Mouse (Mus musculus): ENCODE measurements around the gene Sync. TPM values are rescaled to one million over a fixed set of nuclear protein-coding genes. Genes with fewer than 3 reads are reported as not detected.

Gene Sync
- polyA plus RNA-seq, 1 experiment from 2014 or later: 1.6 TPM

GRCm38 (mm10) chr4:129288067-129288466 lies 650 bp downstream of the Sync start:
- no peak overlapping the region for H3K27ac ChIP-seq (ENCODE audit: low read depth, low read length)
- ATAC-seq (ENCODE audit: insufficient read depth, low FRiP score, low TSS enrichment) (no peak), DNase-seq (ENCODE audit: low spot score) (no peak)
- H3K9ac ChIP-seq (ENCODE audit: low read length): no peak overlapping the region
- H3K4me1 ChIP-seq (ENCODE audit: control insufficient read depth, insufficient read depth, low read length): peaks cover 11% of the 10 kb centered on the region; the same call in 1 of the 2 replicates
- no peaks in the 10 kb centered on the region for H3K9me3 ChIP-seq (ENCODE audit: control insufficient read depth, low read length)
- peaks cover 12% of the 10 kb centered on the region for H3K27me3 ChIP-seq (ENCODE audit: control insufficient read depth, insufficient read depth, low read length)
- 48% methylated on average over 3 of the region's 3 CpGs for WGBS
- H3K4me3 ChIP-seq (ENCODE audit: low read depth, low read length): peak overlapping the region; percentile 45
- H3K36me3 ChIP-seq (ENCODE audit: control insufficient read depth, insufficient read depth, low read length): no peaks in the 10 kb centered on the region
- H3K4me2 ChIP-seq (ENCODE audit: low read depth): peak overlapping the region; percentile 93

GRCm38 (mm10) chr4:129289671-129290070 lies 2.3 kb downstream of the Sync start:
- H3K4me2 ChIP-seq (ENCODE audit: low read depth): no peak overlapping the region
- H3K9ac ChIP-seq (ENCODE audit: low read length): no peak overlapping the region
- peaks cover 11% of the 10 kb centered on the region; the same call in 1 of the 2 replicates for H3K4me1 ChIP-seq (ENCODE audit: control insufficient read depth, insufficient read depth, low read length)
- H3K36me3 ChIP-seq (ENCODE audit: control insufficient read depth, insufficient read depth, low read length): no peaks in the 10 kb centered on the region
- no peak overlapping the region for H3K27ac ChIP-seq (ENCODE audit: low read depth, low read length)
- H3K9me3 ChIP-seq (ENCODE audit: control insufficient read depth, low read length): no peaks in the 10 kb centered on the region
- H3K27me3 ChIP-seq (ENCODE audit: control insufficient read depth, insufficient read depth, low read length): peaks cover 12% of the 10 kb centered on the region
- DNase-seq (ENCODE audit: low spot score): no peak
- WGBS: 91% methylated on average over 8 of the region's 8 CpGs
- no peak overlapping the region for H3K4me3 ChIP-seq (ENCODE audit: low read depth, low read length)
- ATAC-seq (ENCODE audit: insufficient read depth, low FRiP score, low TSS enrichment): no peak

- ATAC-seq (ENCODE audit: insufficient read depth, low FRiP score, low TSS enrichment) (no peak), DNase-seq (ENCODE audit: low spot score) (no peak)
- Histone ChIP-seq H3K27ac (ENCODE audit: low read depth, low read length) (no peak overlapping the region), H3K27me3 (ENCODE audit: control insufficient read depth, insufficient read depth, low read length) (no peaks in the 10 kb centered on the region), H3K36me3 (ENCODE audit: control insufficient read depth, insufficient read depth, low read length) (no peaks in the 10 kb centered on the region), H3K9me3 (ENCODE audit: control insufficient read depth, low read length) (no peaks in the 10 kb centered on the region), H3K4me1 (ENCODE audit: control insufficient read depth, insufficient read depth, low read length) (0 out of 2 replicates have a peak, but pooled peaks cover under 1% of the 10 kb centered on the region), H3K4me3 (ENCODE audit: low read depth, low read length) (no peak overlapping the region), H3K4me2 (ENCODE audit: low read depth) (no peak overlapping the region), H3K9ac (ENCODE audit: low read length) (no peak overlapping the region)
- WGBS: 62% methylated on average over 7 of the region's 7 CpGs
Measured at GRCm38 (mm10) chr4:129292831-129293230, 5.4 kb downstream of the Sync start.

- ATAC-seq (ENCODE audit: insufficient read depth, low FRiP score, low TSS enrichment) (no peak), DNase-seq (ENCODE audit: low spot score) (no peak)
- no peaks in the 10 kb centered on the region for H3K27me3 ChIP-seq (ENCODE audit: control insufficient read depth, insufficient read depth, low read length)
- H3K9me3 ChIP-seq (ENCODE audit: control insufficient read depth, low read length): no peaks in the 10 kb centered on the region
- H3K4me1 ChIP-seq (ENCODE audit: control insufficient read depth, insufficient read depth, low read length): no peaks in the 10 kb centered on the region
- no peak overlapping the region for H3K4me3 ChIP-seq (ENCODE audit: low read depth, low read length)
- peak overlapping the region; percentile 1; the same call in 1 of the 2 replicates for H3K9ac ChIP-seq (ENCODE audit: low read length)
- no peak overlapping the region for H3K4me2 ChIP-seq (ENCODE audit: low read depth)
- 35% methylated on average over 16 of the region's 16 CpGs for WGBS
- no peaks in the 10 kb centered on the region for H3K36me3 ChIP-seq (ENCODE audit: control insufficient read depth, insufficient read depth, low read length)
- no peak overlapping the region for H3K27ac ChIP-seq (ENCODE audit: low read depth, low read length)
Measured at GRCm38 (mm10) chr4:129293702-129294101, 6.3 kb downstream of the Sync start.

GRCm38 (mm10) chr4:129295188-129295587 lies 7.8 kb downstream of the Sync start:
- H3K4me2 ChIP-seq (ENCODE audit: low read depth): no peak overlapping the region
- no peak overlapping the region for H3K27ac ChIP-seq (ENCODE audit: low read depth, low read length)
- 84% methylated on average over 2 of the region's 2 CpGs for WGBS
- DNase-seq (ENCODE audit: low spot score) (no peak), ATAC-seq (ENCODE audit: insufficient read depth, low FRiP score, low TSS enrichment) (no peak)
- no peaks in the 10 kb centered on the region for H3K36me3 ChIP-seq (ENCODE audit: control insufficient read depth, insufficient read depth, low read length)
- H3K4me3 ChIP-seq (ENCODE audit: low read depth, low read length): no peak overlapping the region
- H3K4me1 ChIP-seq (ENCODE audit: control insufficient read depth, insufficient read depth, low read length): no peaks in the 10 kb centered on the region
- no peaks in the 10 kb centered on the region for H3K9me3 ChIP-seq (ENCODE audit: control insufficient read depth, low read length)
- no peaks in the 10 kb centered on the region for H3K27me3 ChIP-seq (ENCODE audit: control insufficient read depth, insufficient read depth, low read length)
- H3K9ac ChIP-seq (ENCODE audit: low read length): no peak overlapping the region

- no peaks in the 10 kb centered on the region for H3K27me3 ChIP-seq (ENCODE audit: control insufficient read depth, insufficient read depth, low read length)
- H3K4me3 ChIP-seq (ENCODE audit: low read depth, low read length): no peak overlapping the region
- no peaks in the 10 kb centered on the region for H3K9me3 ChIP-seq (ENCODE audit: control insufficient read depth, low read length)
- no peaks in the 10 kb centered on the region for H3K4me1 ChIP-seq (ENCODE audit: control insufficient read depth, insufficient read depth, low read length)
- ATAC-seq (ENCODE audit: insufficient read depth, low FRiP score, low TSS enrichment) (no peak), DNase-seq (ENCODE audit: low spot score) (no peak)
- H3K27ac ChIP-seq (ENCODE audit: low read depth, low read length): no peak overlapping the region
- no peak overlapping the region for H3K4me2 ChIP-seq (ENCODE audit: low read depth)
- 94% methylated on average over 7 of the region's 7 CpGs for WGBS
- H3K9ac ChIP-seq (ENCODE audit: low read length): no peak overlapping the region
- H3K36me3 ChIP-seq (ENCODE audit: control insufficient read depth, insufficient read depth, low read length): no peaks in the 10 kb centered on the region
Measured at GRCm38 (mm10) chr4:129296066-129296465, 8.6 kb downstream of the Sync start.

GRCm38 (mm10) chr4:129297724-129298123 lies 10.3 kb downstream of the Sync start:
- no peak overlapping the region for H3K9ac ChIP-seq (ENCODE audit: low read length)
- no peak for ATAC-seq (ENCODE audit: insufficient read depth, low FRiP score, low TSS enrichment)

GRCm38 (mm10) chr4:129299121-129299520 lies 11.7 kb downstream of the Sync start:
- ATAC-seq (ENCODE audit: insufficient read depth, low FRiP score, low TSS enrichment): no peak
- H3K4me1 ChIP-seq (ENCODE audit: control insufficient read depth, insufficient read depth, low read length): no peaks in the 10 kb centered on the region
- H3K9ac ChIP-seq (ENCODE audit: low read length): no peak overlapping the region
- no peaks in the 10 kb centered on the region for H3K9me3 ChIP-seq (ENCODE audit: control insufficient read depth, low read length)
- no peaks in the 10 kb centered on the region for H3K36me3 ChIP-seq (ENCODE audit: control insufficient read depth, insufficient read depth, low read length)
- WGBS: 64% methylated on average over 10 of the region's 10 CpGs
- H3K4me3 ChIP-seq (ENCODE audit: low read depth, low read length): no peak overlapping the region
- no peak overlapping the region for H3K27ac ChIP-seq (ENCODE audit: low read depth, low read length)
- no peak for DNase-seq (ENCODE audit: low spot score)
- no peaks in the 10 kb centered on the region for H3K27me3 ChIP-seq (ENCODE audit: control insufficient read depth, insufficient read depth, low read length)
- H3K4me2 ChIP-seq (ENCODE audit: low read depth): no peak overlapping the region

More at GRCm38 (mm10) chr4:129297724-129298123, 10.3 kb downstream of the Sync start:
- WGBS: 89% methylated on average over 4 of the region's 4 CpGs
- no peak overlapping the region for H3K4me3 ChIP-seq (ENCODE audit: low read depth, low read length)
- H3K27ac ChIP-seq (ENCODE audit: low read depth, low read length): no peak overlapping the region
- no peaks in the 10 kb centered on the region for H3K36me3 ChIP-seq (ENCODE audit: control insufficient read depth, insufficient read depth, low read length)
- no peaks in the 10 kb centered on the region for H3K9me3 ChIP-seq (ENCODE audit: control insufficient read depth, low read length)
- H3K4me2 ChIP-seq (ENCODE audit: low read depth): no peak overlapping the region
- no peaks in the 10 kb centered on the region for H3K4me1 ChIP-seq (ENCODE audit: control insufficient read depth, insufficient read depth, low read length)
- H3K27me3 ChIP-seq (ENCODE audit: control insufficient read depth, insufficient read depth, low read length): no peaks in the 10 kb centered on the region
- no peak for DNase-seq (ENCODE audit: low spot score)

GRCm38 (mm10) chr4:129303401-129303800 lies 16.0 kb downstream of the Sync start:
- ATAC-seq (ENCODE audit: insufficient read depth, low FRiP score, low TSS enrichment) (no peak), DNase-seq (ENCODE audit: low spot score) (peak; percentile 21)
- whole genome bisulfite sequencing: 81% methylated on average over 5 of the region's 5 CpGs
- Histone ChIP-seq H3K36me3 (ENCODE audit: control insufficient read depth, insufficient read depth, low read length) (peaks cover 7% of the 10 kb centered on the region), H3K4me3 (ENCODE audit: low read depth, low read length) (no peak overlapping the region), H3K4me2 (ENCODE audit: low read depth) (no peak overlapping the region), H3K27ac (ENCODE audit: low read depth, low read length) (no peak overlapping the region), H3K27me3 (ENCODE audit: control insufficient read depth, insufficient read depth, low read length) (no peaks in the 10 kb centered on the region), H3K9ac (ENCODE audit: low read length) (no peak overlapping the region), H3K4me1 (ENCODE audit: control insufficient read depth, insufficient read depth, low read length) (no peaks in the 10 kb centered on the region), H3K9me3 (ENCODE audit: control insufficient read depth, low read length) (no peaks in the 10 kb centered on the region)
